Mouse (Mus musculus) common myeloid progenitor, adult 5-6 weeks (primary cell): ENCODE data around the gene Zzz3. TPM values are rescaled to one million over a fixed set of nuclear protein-coding genes. Genes with fewer than 3 reads are reported as not detected.

Source experiments
- ATAC-seq: replicated peaks from 2 replicates; pipeline ENCODE4 v1.8.0; 2016; ENCODE audit warnings: low read depth, mild to moderate bottlenecking, moderate TSS enrichment, inconsistent platforms; ENCODE audit not compliant: poor library complexity, severe bottlenecking
- total RNA-seq: library from RNA; stranded (forward); fragments of 200-1000, 187-1606 nt; gene quantifications from 2 replicates; pipeline ENCODE4 v1.2.3, GENCODE M21; 2017

The Zzz3 gene
- total RNA-seq, 1 experiment from 2014 or later: 95.0 TPM

GRCm38 (mm10) chr3:152462038-152462547 lies 66.8 kb downstream of the Zzz3 start:
- no peak for ATAC-seq

- ATAC-seq: no peak
Observed at GRCm38 (mm10) chr3:152462900-152463299, 67.6 kb downstream of the Zzz3 start.

GRCm38 (mm10) chr3:152464462-152464861 lies 69.2 kb downstream of the Zzz3 start:
- ATAC-seq: no peak

GRCm38 (mm10) chr3:152465338-152465737 lies 70.1 kb downstream of the Zzz3 start:
- ATAC-seq: no peak

- 0 out of 2 replicates have a peak, but pooled peaks have one; percentile 17 for ATAC-seq
Observed at GRCm38 (mm10) chr3:152466849-152467248, 71.6 kb downstream of the Zzz3 start.

- ATAC-seq: no peak
Observed at GRCm38 (mm10) chr3:152467312-152467711, 72.0 kb downstream of the Zzz3 start.

- no peak for ATAC-seq
Observed at GRCm38 (mm10) chr3:152468032-152468431, 72.8 kb downstream of the Zzz3 start.

- no peak for ATAC-seq
Observed at GRCm38 (mm10) chr3:152468569-152469041, 73.3 kb downstream of the Zzz3 start.

GRCm38 (mm10) chr3:152469423-152470200 lies 74.3 kb downstream of the Zzz3 start:
- no peak for ATAC-seq

- ATAC-seq: no peak
Observed at GRCm38 (mm10) chr3:152470347-152470746, 75.1 kb downstream of the Zzz3 start.

- no peak for ATAC-seq
Observed at GRCm38 (mm10) chr3:152472676-152473075, 77.4 kb downstream of the Zzz3 start.

GRCm38 (mm10) chr3:152474582-152475277 lies 79.5 kb downstream of the Zzz3 start:
- ATAC-seq: peak; percentile 31; the same call in 1 of the 2 replicates

GRCm38 (mm10) chr3:152475278-152475669 lies 80.0 kb downstream of the Zzz3 start:
- ATAC-seq: no peak

GRCm38 (mm10) chr3:152475894-152476293 lies 80.6 kb downstream of the Zzz3 start:
- no peak for ATAC-seq

- ATAC-seq: peak; percentile 76
Observed at GRCm38 (mm10) chr3:152477796-152478527, 82.7 kb downstream of the Zzz3 start.

- peak; percentile 52 for ATAC-seq
Observed at GRCm38 (mm10) chr3:152478599-152479435, 83.5 kb downstream of the Zzz3 start.

- no peak for ATAC-seq
Observed at GRCm38 (mm10) chr3:152480336-152480735, 85.1 kb downstream of the Zzz3 start.

GRCm38 (mm10) chr3:152482182-152482581 lies 86.9 kb downstream of the Zzz3 start:
- no peak for ATAC-seq

- ATAC-seq: no peak
Observed at GRCm38 (mm10) chr3:152483800-152484199, 88.5 kb downstream of the Zzz3 start.
